Mouse (Mus musculus) thymus, adult 2 months (tissue): ENCODE results near the gene Irak3.

Experiments used
- CTCF ChIP-seq: fragments of 200-500 bp; IDR thresholded peaks from 2 replicates; pipeline ENCODE4 v1.5.1; 2012; ENCODE audit warnings: mild to moderate bottlenecking, control low read depth, low read length, moderate library complexity, borderline replicate concordance; ENCODE audit not compliant: control insufficient read depth, poor library complexity, insufficient read depth; ENCODE audit errors: extremely low read depth
- POLR2A ChIP-seq: fragments of 200-500 bp; IDR thresholded peaks from 2 replicates; pipeline ENCODE4 v1.6.1; 2012; ENCODE audit warnings: mild to moderate bottlenecking, low read length, control low read depth, moderate library complexity; ENCODE audit not compliant: control insufficient read depth, poor library complexity, insufficient read depth; ENCODE audit errors: extremely low read depth

GRCm38 (mm10) chr10:120111691-120112319, 90.1 kb downstream of the Irak3 start:
- TF ChIP-seq POLR2A = no peak
- TF ChIP-seq CTCF = no peak
